13 mouse cellular contexts compared by ENCODE assay signal in genomic region chr16:31489096-31489495, GRCm38 (mm10).
DNase-seq lines count a peak whose midpoint lies in the region; ATAC-seq and TF ChIP-seq lines count a peak whose summit lies in the region.
"Had no signal": no experiment of that assay in that cellular context is flagged by ENCODE, and none has a peak within 500 bp of the region (broad histone marks: within the 10 kb centered on the region; RNA-seq: fewer than 3 reads in every experiment).

No protein-coding gene starts in this region.

- no peak overlapping the region for H3K9ac ChIP-seq in forebrain, postnatal 0 days
- H3K9ac ChIP-seq in midbrain, embryonic 16.5 days (ENCODE audit: low read depth, low read length): no peak overlapping the region
- H3K9ac ChIP-seq: heart, embryonic 15.5 days had no signal

- WGBS in forebrain, postnatal 0 days: 18% methylated on average over 3 of the region's 3 CpGs
- 6% methylated on average over 3 of the region's 3 CpGs for WGBS in midbrain, embryonic 16.5 days

- no peaks in the 10 kb centered on the region for H3K36me3 ChIP-seq in forebrain, postnatal 0 days (ENCODE audit: insufficient read depth)
- no peaks in the 10 kb centered on the region for H3K36me3 ChIP-seq in midbrain, embryonic 16.5 days (ENCODE audit: control insufficient read depth, insufficient read depth, low read length)
- H3K36me3 ChIP-seq: heart, embryonic 15.5 days had no signal

- H3K4me3 ChIP-seq in forebrain, postnatal 0 days (ENCODE audit: low read depth, low read length): no peak overlapping the region
- no peak overlapping the region for H3K4me3 ChIP-seq in midbrain, embryonic 16.5 days (ENCODE audit: low read depth, low read length)
- H3K4me3 ChIP-seq: heart, embryonic 15.5 days had no signal

- no peaks in the 10 kb centered on the region; the same call in 1 of the 2 replicates for H3K27me3 ChIP-seq in forebrain, postnatal 0 days (ENCODE audit: insufficient read depth, low read length)
- no peaks in the 10 kb centered on the region; the same call in 1 of the 2 replicates for H3K27me3 ChIP-seq in midbrain, embryonic 16.5 days (ENCODE audit: control insufficient read depth, insufficient read depth, low read depth, low read length)
- H3K27me3 ChIP-seq: heart, embryonic 15.5 days had no signal

- H3K4me1 ChIP-seq in forebrain, postnatal 0 days (ENCODE audit: insufficient read depth): peaks cover 13% of the 10 kb centered on the region; the same call in 1 of the 2 replicates
- H3K4me1 ChIP-seq in midbrain, embryonic 16.5 days (ENCODE audit: control insufficient read depth, insufficient read depth, low read length): peaks cover 11% of the 10 kb centered on the region

- peak; percentile 13 for DNase-seq in cerebellum, adult 9-11 months
- DNase-seq in cerebellum, adult 8-10 months: no peak
- peak; percentile 64 for DNase-seq in R1 (ENCODE audit: low read depth, low spot score)
- DNase-seq in forebrain, postnatal 0 days: peak; percentile 53
- DNase-seq in cerebellum, postnatal 36 days: no peak
- DNase-seq in gastrocnemius, adult 18-20 months (ENCODE audit: low spot score): no peak
- DNase-seq in lung, postnatal 14 days: no peak
- DNase-seq: adrenal gland, postnatal 36 days; cerebellum, adult 2 months; gastrocnemius, postnatal 25 days; kidney, adult 11 months had no signal

- TF ChIP-seq CTCF in forebrain, postnatal 0 days (IDR thresholded peaks at IDR 0.05; ENCODE audit: low read depth): no peak

- no peak overlapping the region for H3K4me2 ChIP-seq in forebrain, postnatal 0 days (ENCODE audit: low read depth)
- no peak overlapping the region for H3K4me2 ChIP-seq in midbrain, embryonic 16.5 days (ENCODE audit: low read length)
- H3K4me2 ChIP-seq: heart, embryonic 15.5 days had no signal

- H3K27ac ChIP-seq in forebrain, postnatal 0 days (ENCODE audit: low read depth, low read length): no peak overlapping the region
- H3K27ac ChIP-seq in midbrain, embryonic 16.5 days (ENCODE audit: low read length): peak overlapping the region; percentile 13; the same call in 1 of the 2 replicates
- H3K27ac ChIP-seq: heart, embryonic 15.5 days had no signal

- peak; percentile 71 for ATAC-seq in forebrain, postnatal 0 days
- ATAC-seq in midbrain, embryonic 16.5 days: peak; percentile 41; the same call in 1 of the 2 replicates

- no peaks in the 10 kb centered on the region for H3K9me3 ChIP-seq in forebrain, postnatal 0 days (ENCODE audit: low read length)
- H3K9me3 ChIP-seq in midbrain, embryonic 16.5 days (replicated peaks; ENCODE audit: control insufficient read depth, low read length, poor library complexity, severe bottlenecking): no peaks in the 10 kb centered on the region
- H3K9me3 ChIP-seq: heart, embryonic 15.5 days had no signal

Comparison
In these comparisons a context has a peak if more than half of its experiments do, and no peak if none do; other contexts are left out.
1. DNase-seq: peak in cerebellum, adult 9-11 months (single experiment), R1 (single experiment) and forebrain, postnatal 0 days (single experiment); none in cerebellum, adult 8-10 months (single experiment), cerebellum, postnatal 36 days (0 of 2), gastrocnemius, adult 18-20 months (single experiment) and lung, postnatal 14 days (single experiment).